Mouse (Mus musculus): ENCODE results near the gene Pappa2. TPM values are rescaled to one million over a fixed set of nuclear protein-coding genes. Genes with fewer than 3 reads are reported as not detected.

The Pappa2 gene
- not detected in 2 replicates for polyA plus RNA-seq (2012; ENCODE audit: insufficient read depth, insufficient read length, missing spikeins)

- Histone ChIP-seq H3K27ac (ENCODE audit: insufficient read depth, low read depth, low read length) (no peak within 1 kb of the TSS), H3K4me1 (ENCODE audit: control insufficient read depth, insufficient read depth, low read length) (no peaks in the 10 kb centered on the region), H3K4me3 (ENCODE audit: insufficient read depth, low read length) (no peak within 1 kb of the TSS)
- TF ChIP-seq POLR2A (IDR thresholded peaks at IDR 0.05; ENCODE audit: borderline replicate concordance, low read depth, low read length): no peak
- TF ChIP-seq CTCF (IDR thresholded peaks at IDR 0.05; ENCODE audit: low read depth, low read length): no peak
Observed at GRCm38 (mm10) chr1:158980390-158980789, at the start of gene Pappa2. Pappa2 (minus strand) TSS chr1:158980490.

- no peaks in the 10 kb centered on the region for H3K4me1 ChIP-seq (ENCODE audit: control insufficient read depth, insufficient read depth, low read length)
- TF ChIP-seq POLR2A (IDR thresholded peaks at IDR 0.05; ENCODE audit: borderline replicate concordance, low read depth, low read length): no peak
- TF ChIP-seq CTCF (IDR thresholded peaks at IDR 0.05; ENCODE audit: low read depth, low read length): no peak
- no peak overlapping the region for H3K27ac ChIP-seq (ENCODE audit: insufficient read depth, low read depth, low read length)
- no peak overlapping the region for H3K4me3 ChIP-seq (ENCODE audit: insufficient read depth, low read length)
Observed at GRCm38 (mm10) chr1:159029106-159029505, 48.8 kb upstream of the Pappa2 start.

DNA sequence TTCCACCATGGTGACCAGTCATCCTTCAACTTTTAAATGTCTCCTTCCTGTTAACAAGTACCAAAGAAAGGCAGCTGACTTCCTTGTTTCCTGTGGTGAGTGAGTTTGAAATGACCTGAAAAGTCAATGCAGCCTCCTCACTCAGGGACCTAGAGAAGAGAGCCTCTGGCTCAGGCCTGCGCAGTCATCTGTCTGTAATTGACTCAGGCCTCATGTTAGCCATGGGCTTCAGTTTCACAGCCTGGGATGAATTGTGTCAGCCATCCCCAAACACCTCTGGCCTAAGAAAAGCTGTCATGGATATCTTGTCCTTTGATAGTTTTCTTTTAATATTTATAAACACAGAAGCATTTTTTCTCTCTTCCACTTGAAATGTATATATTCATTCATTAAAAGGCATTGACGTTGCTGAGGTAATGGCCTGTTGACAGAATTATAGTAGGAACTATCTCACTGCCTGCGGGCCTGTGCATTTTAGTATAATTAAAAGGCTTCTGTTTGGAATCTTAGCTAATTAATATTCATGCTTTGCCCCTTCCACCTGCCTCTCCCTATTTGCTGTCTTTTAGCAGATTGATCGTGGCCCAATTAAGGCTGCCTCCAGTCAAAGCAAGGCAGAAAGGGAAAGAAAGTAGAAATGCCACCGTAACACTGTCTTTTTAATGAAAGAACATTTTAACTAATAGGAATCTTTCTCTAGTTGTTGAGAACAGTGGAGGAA lies 34.8 kb upstream of the Pappa2 start:
- Histone ChIP-seq H3K27ac (ENCODE audit: insufficient read depth, low read depth, low read length) (no peak overlapping the region), H3K4me3 (ENCODE audit: insufficient read depth, low read length) (no peak overlapping the region), H3K4me1 (ENCODE audit: control insufficient read depth, insufficient read depth, low read length) (no peaks in the 10 kb centered on the region)
- TF ChIP-seq CTCF (IDR thresholded peaks at IDR 0.05; ENCODE audit: low read depth, low read length): no peak
- no peak for TF ChIP-seq POLR2A (IDR thresholded peaks at IDR 0.05; ENCODE audit: borderline replicate concordance, low read depth, low read length)

GRCm38 (mm10) chr1:158987042-158987441 lies 6.8 kb upstream of the Pappa2 start:
- no peak overlapping the region for H3K27ac ChIP-seq (ENCODE audit: insufficient read depth, low read depth, low read length)
- no peaks in the 10 kb centered on the region for H3K4me1 ChIP-seq (ENCODE audit: control insufficient read depth, insufficient read depth, low read length)
- no peak overlapping the region for H3K4me3 ChIP-seq (ENCODE audit: insufficient read depth, low read length)
- TF ChIP-seq POLR2A (IDR thresholded peaks at IDR 0.05; ENCODE audit: borderline replicate concordance, low read depth, low read length) (no peak), CTCF (IDR thresholded peaks at IDR 0.05; ENCODE audit: low read depth, low read length) (no peak)

GRCm38 (mm10) chr1:158962340-158962739 lies 17.9 kb downstream of the Pappa2 start:
- H3K27ac ChIP-seq (ENCODE audit: insufficient read depth, low read depth, low read length): no peak overlapping the region
- TF ChIP-seq CTCF (IDR thresholded peaks at IDR 0.05; ENCODE audit: low read depth, low read length): no peak
- no peak for TF ChIP-seq POLR2A (IDR thresholded peaks at IDR 0.05; ENCODE audit: borderline replicate concordance, low read depth, low read length)
- H3K4me1 ChIP-seq (ENCODE audit: control insufficient read depth, insufficient read depth, low read length): no peaks in the 10 kb centered on the region
- no peak overlapping the region for H3K4me3 ChIP-seq (ENCODE audit: insufficient read depth, low read length)

DNA sequence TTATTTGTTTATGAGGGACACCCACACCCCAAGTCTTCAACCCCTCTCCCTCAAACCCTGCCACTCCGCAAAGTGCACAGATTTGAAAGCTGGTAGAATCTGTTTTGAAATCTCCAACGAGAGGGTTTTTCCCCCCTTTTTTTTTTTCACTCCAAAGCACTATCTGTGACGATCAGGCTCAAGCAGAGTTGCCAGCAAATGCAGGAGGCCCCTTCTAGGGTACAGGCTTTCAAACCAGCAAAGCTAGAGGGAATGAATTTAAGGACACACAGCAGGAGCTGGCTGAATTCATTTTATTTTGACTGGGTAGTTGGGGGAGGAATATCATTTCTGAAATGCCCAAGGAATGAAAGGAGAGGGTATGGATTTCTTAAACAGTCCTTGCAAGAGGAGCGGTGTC lies 19.3 kb downstream of the Pappa2 start:
- H3K4me3 ChIP-seq (ENCODE audit: insufficient read depth, low read length): no peak overlapping the region
- TF ChIP-seq POLR2A (IDR thresholded peaks at IDR 0.05; ENCODE audit: borderline replicate concordance, low read depth, low read length): no peak
- TF ChIP-seq CTCF (IDR thresholded peaks at IDR 0.05; ENCODE audit: low read depth, low read length): no peak
- H3K4me1 ChIP-seq (ENCODE audit: control insufficient read depth, insufficient read depth, low read length): no peaks in the 10 kb centered on the region
- H3K27ac ChIP-seq (ENCODE audit: insufficient read depth, low read depth, low read length): no peak overlapping the region

- Histone ChIP-seq H3K4me3 (ENCODE audit: insufficient read depth, low read length) (no peak overlapping the region), H3K4me1 (ENCODE audit: control insufficient read depth, insufficient read depth, low read length) (no peaks in the 10 kb centered on the region), H3K27ac (ENCODE audit: insufficient read depth, low read depth, low read length) (no peak overlapping the region)
- TF ChIP-seq POLR2A (IDR thresholded peaks at IDR 0.05; ENCODE audit: borderline replicate concordance, low read depth, low read length) (no peak), CTCF (IDR thresholded peaks at IDR 0.05; ENCODE audit: low read depth, low read length) (no peak)
Observed at GRCm38 (mm10) chr1:158960549-158960948, 19.7 kb downstream of the Pappa2 start.

DNA sequence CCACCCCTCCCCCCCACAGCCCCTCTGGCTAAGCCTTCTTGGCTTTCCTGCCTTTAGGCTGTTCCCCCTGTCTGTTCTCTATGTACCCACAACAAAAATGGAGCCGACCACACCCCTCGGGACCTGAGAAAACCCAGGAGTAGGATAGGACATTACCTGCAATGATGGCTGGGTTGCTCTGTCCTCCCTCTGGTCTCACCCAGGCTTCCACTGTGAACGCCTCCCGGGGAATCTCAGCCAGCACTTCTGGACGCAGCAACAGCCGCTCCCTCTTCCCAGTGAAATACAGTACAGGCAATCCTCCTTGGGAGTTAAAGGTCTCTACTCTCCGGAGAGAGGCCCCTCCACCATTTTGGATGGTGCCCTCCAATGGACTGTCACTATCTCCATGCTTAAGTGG lies 23.9 kb downstream of the Pappa2 start:
- TF ChIP-seq CTCF (IDR thresholded peaks at IDR 0.05; ENCODE audit: low read depth, low read length) (no peak), POLR2A (IDR thresholded peaks at IDR 0.05; ENCODE audit: borderline replicate concordance, low read depth, low read length) (no peak)
- no peak overlapping the region for H3K27ac ChIP-seq (ENCODE audit: insufficient read depth, low read depth, low read length)

GRCm38 (mm10) chr1:158954785-158955184 lies 25.5 kb downstream of the Pappa2 start:
- H3K4me1 ChIP-seq (ENCODE audit: control insufficient read depth, insufficient read depth, low read length): no peaks in the 10 kb centered on the region
- no peak for TF ChIP-seq POLR2A (IDR thresholded peaks at IDR 0.05; ENCODE audit: borderline replicate concordance, low read depth, low read length)
- no peak for TF ChIP-seq CTCF (IDR thresholded peaks at IDR 0.05; ENCODE audit: low read depth, low read length)
- H3K27ac ChIP-seq (ENCODE audit: insufficient read depth, low read depth, low read length): no peak overlapping the region
- H3K4me3 ChIP-seq (ENCODE audit: insufficient read depth, low read length): no peak overlapping the region

More for the DNA sequence above, 23.9 kb downstream of the Pappa2 start:
- no peaks in the 10 kb centered on the region for H3K4me1 ChIP-seq (ENCODE audit: control insufficient read depth, insufficient read depth, low read length)
- H3K4me3 ChIP-seq (ENCODE audit: insufficient read depth, low read length): no peak overlapping the region

- TF ChIP-seq POLR2A (IDR thresholded peaks at IDR 0.05; ENCODE audit: borderline replicate concordance, low read depth, low read length): no peak
- TF ChIP-seq CTCF (IDR thresholded peaks at IDR 0.05; ENCODE audit: low read depth, low read length): peak; percentile 46
- no peaks in the 10 kb centered on the region for H3K4me1 ChIP-seq (ENCODE audit: control insufficient read depth, insufficient read depth, low read length)
- no peak overlapping the region for H3K27ac ChIP-seq (ENCODE audit: insufficient read depth, low read depth, low read length)
- H3K4me3 ChIP-seq (ENCODE audit: insufficient read depth, low read length): no peak overlapping the region
Observed at GRCm38 (mm10) chr1:158953479-158954207, 26.6 kb downstream of the Pappa2 start.
